Mouse (Mus musculus) embryonic fibroblast, embryonic 13.5 days (primary cell): ENCODE results near the gene Nab2.

Experiments
- CTCF ChIP-seq: IDR thresholded peaks from 2 replicates; pipeline ENCODE4 v1.5.1; 2011; ENCODE audit warnings: mild to moderate bottlenecking, control low read depth, low read length, moderate library complexity, borderline replicate concordance; ENCODE audit not compliant: insufficient read depth
- POLR2A ChIP-seq: IDR thresholded peaks from 2 replicates; pipeline ENCODE4 v1.6.1; 2011; ENCODE audit warnings: low read depth, mild to moderate bottlenecking, control low read depth, low read length, moderate library complexity

DNA sequence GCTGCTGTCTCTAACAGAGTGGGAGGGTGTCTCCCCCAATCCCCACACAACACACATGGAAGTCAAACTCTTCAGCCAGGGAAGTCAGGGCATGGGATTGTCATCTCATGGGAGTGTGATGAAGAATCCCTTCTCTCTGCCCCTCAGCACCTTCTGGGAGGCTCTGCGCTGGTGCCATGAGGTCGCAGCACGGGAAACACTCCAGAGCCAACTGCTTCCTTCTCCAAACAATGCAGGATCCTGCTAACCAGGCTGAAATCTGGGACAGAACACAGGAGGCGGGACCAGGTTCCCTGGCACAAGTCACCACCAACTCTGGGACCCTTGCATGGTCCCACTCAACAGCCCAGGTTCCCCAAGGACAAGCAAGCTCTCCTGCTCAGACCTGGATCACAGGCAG lies 51.1 kb downstream of the Nab2 start:
- TF ChIP-seq POLR2A: no peak; the same call in 1 of the 2 replicates
- TF ChIP-seq CTCF: no peak
